9 mouse cellular contexts compared by ENCODE assay signal in the genomic region with DNA sequence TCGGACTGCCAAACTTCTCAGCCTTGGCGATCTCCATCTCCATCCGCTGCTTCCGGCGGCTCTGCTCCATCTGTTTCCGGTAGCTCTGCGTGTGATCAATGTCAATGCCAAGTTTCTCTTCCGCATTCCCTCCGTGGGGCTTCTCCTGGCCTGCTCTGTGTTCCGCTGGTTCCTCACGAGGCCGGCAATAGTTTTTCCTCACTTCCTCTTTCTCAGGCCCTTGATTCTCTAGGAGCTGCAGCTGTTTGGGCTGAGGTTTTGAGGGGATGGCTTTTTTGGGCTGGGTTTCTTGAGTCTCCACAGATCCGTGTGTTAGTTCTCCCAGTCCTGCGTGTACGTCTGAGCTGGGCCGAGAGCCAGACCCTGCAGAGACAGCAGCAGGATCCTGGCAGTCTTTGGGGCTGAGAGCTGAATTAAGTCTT. TPM values are rescaled to one million over a fixed set of nuclear protein-coding genes. Genes with fewer than 3 reads are reported as not detected.
DNase-seq lines count a peak whose midpoint lies in the region; ATAC-seq lines count a peak whose summit lies in the region.
"Had no signal": no experiment of that assay in that cellular context is flagged by ENCODE, and none has a peak within 500 bp of the region (broad histone marks: within the 10 kb centered on the region; RNA-seq: fewer than 3 reads in every experiment).

No protein-coding gene starts in this region.

- H3K9me3 ChIP-seq in heart, embryonic 11.5 days (replicated peaks; ENCODE audit: control insufficient read depth, low read length): no peaks in the 10 kb centered on the region
- no peaks in the 10 kb centered on the region for H3K9me3 ChIP-seq in embryonic facial prominence, embryonic 15.5 days (replicated peaks)

- no peak overlapping the region for H3K4me3 ChIP-seq in heart, embryonic 11.5 days (ENCODE audit: low read depth, low read length)
- H3K4me3 ChIP-seq in embryonic facial prominence, embryonic 15.5 days (replicated peaks): no peak overlapping the region

- H3K36me3 ChIP-seq in heart, embryonic 11.5 days (ENCODE audit: control insufficient read depth, insufficient read depth, low read length): peaks cover 67% of the 10 kb centered on the region
- peaks cover 97% of the 10 kb centered on the region for H3K36me3 ChIP-seq in embryonic facial prominence, embryonic 15.5 days

- H3K4me2 ChIP-seq in heart, embryonic 11.5 days: no peak overlapping the region
- H3K4me2 ChIP-seq in embryonic facial prominence, embryonic 15.5 days (replicated peaks): no peak overlapping the region

- 89% methylated on average over 16 of the region's 16 CpGs for WGBS in heart, embryonic 11.5 days (ENCODE audit: insufficient replicate concordance)
- 62% methylated on average over 16 of the region's 16 CpGs for WGBS in embryonic facial prominence, embryonic 15.5 days

- peak; percentile 61 to 83 for DNase-seq in heart, adult 18-20 months
- DNase-seq in R1 (ENCODE audit: low read depth, low spot score): peak; percentile 86
- DNase-seq in heart, postnatal 25 days (ENCODE audit: low spot score): peak; percentile 48
- DNase-seq in left cerebral cortex, postnatal 4 days: peak; percentile 90
- peak; percentile 64 to 69 for DNase-seq in right cerebral cortex, postnatal 36 days (ENCODE audit: low spot score in 2 of 2)
- DNase-seq in adrenal gland, adult 8-10 months: no peak

- no peaks in the 10 kb centered on the region for H3K27me3 ChIP-seq in heart, embryonic 11.5 days (ENCODE audit: control insufficient read depth, insufficient read depth, low read length)
- H3K27me3 ChIP-seq in embryonic facial prominence, embryonic 15.5 days: no peaks in the 10 kb centered on the region

- intact Hi-C loops in heart, postnatal 25 days (cut with DNase I): no loop called here
- intact Hi-C loops in left cerebral cortex, postnatal 4 days (cut with DNase I): no loop called here

- H3K27ac ChIP-seq in heart, embryonic 11.5 days (ENCODE audit: low read depth, low read length): no peak overlapping the region
- H3K27ac ChIP-seq in embryonic facial prominence, embryonic 15.5 days (replicated peaks): peak overlapping the region; percentile 74

- no peaks in the 10 kb centered on the region for H3K4me1 ChIP-seq in heart, embryonic 11.5 days (ENCODE audit: control insufficient read depth, insufficient read depth, low read length)
- peaks cover 4% of the 10 kb centered on the region; the same call in 1 of the 2 replicates for H3K4me1 ChIP-seq in embryonic facial prominence, embryonic 15.5 days

- ATAC-seq in heart, embryonic 11.5 days (replicated peaks; ENCODE audit: insufficient number of reproducible peaks, low FRiP score, low TSS enrichment): no peak
- ATAC-seq in embryonic facial prominence, embryonic 15.5 days (ENCODE audit: insufficient number of reproducible peaks, low FRiP score, low TSS enrichment, low read depth): peak; percentile 65; the same call in 1 of the 2 replicates

- H3K9ac ChIP-seq in heart, embryonic 11.5 days (ENCODE audit: low read depth, low read length): no peak overlapping the region
- H3K9ac ChIP-seq in embryonic facial prominence, embryonic 15.5 days: no peak overlapping the region

RNA-seq across cellular contexts. Expression of a gene that starts 33.2 kb away (rescaled TPM):
- 10 to 100 TPM; 25.5 to 26.5 TPM for total RNA-seq in heart, adult 18-20 months (2021)
- 19.1 and 21.3 TPM in 2 replicates for polyA plus RNA-seq in heart, embryonic 11.5 days (2014; fragmentation: Nextera tagmentation; extraction: Ambion mirVana)
- polyA plus RNA-seq in embryonic facial prominence, embryonic 15.5 days (2015; fragmentation: Nextera tagmentation; extraction: Ambion mirVana): 34.0 and 35.1 TPM in 2 replicates
- total RNA-seq in heart, postnatal 25 days (2021): 10 to 100 TPM; 22.7 to 23.5 TPM
- 10 to 100 TPM; 32.7 to 35.3 TPM for total RNA-seq in left cerebral cortex, postnatal 4 days (2021)
- 10 to 100 TPM; 14.8 to 25.6 (median 19.5) TPM for total RNA-seq in adrenal gland, adult 8-10 months (2022)

RNA-seq across cellular contexts. Expression of a gene that starts 41.8 kb away (rescaled TPM):
- 1 to 10 TPM; 1.2 TPM for total RNA-seq in heart, adult 18-20 months (2021)
- not detected in 2 replicates for polyA plus RNA-seq in heart, embryonic 11.5 days (2014; fragmentation: Nextera tagmentation; extraction: Ambion mirVana)
- polyA plus RNA-seq in embryonic facial prominence, embryonic 15.5 days (2015; fragmentation: Nextera tagmentation; extraction: Ambion mirVana): not detected in 2 replicates
- 1 to 10 TPM in 1 of 2 experiments, under 1 TPM in 1; 0.50 to 1.5 TPM for total RNA-seq in heart, postnatal 25 days (2021)
- 1 to 10 TPM; 1.5 to 1.8 TPM for total RNA-seq in left cerebral cortex, postnatal 4 days (2021)
- under 1 TPM in 1 of 4 experiments, not detected in 3; 0.68 TPM for total RNA-seq in adrenal gland, adult 8-10 months (2022)
- total RNA-seq: gastrocnemius, postnatal 4 days had no signal

RNA-seq across cellular contexts. Expression of a gene that starts 57.1 kb away (rescaled TPM):
- 1,000 to 10,000 TPM; 1,275 to 1,343 TPM for total RNA-seq in heart, adult 18-20 months (2021)
- polyA plus RNA-seq in heart, embryonic 11.5 days (2014; fragmentation: Nextera tagmentation; extraction: Ambion mirVana): 155 and 275 TPM in 2 replicates
- 2.0 and 2.4 TPM in 2 replicates for polyA plus RNA-seq in embryonic facial prominence, embryonic 15.5 days (2015; fragmentation: Nextera tagmentation; extraction: Ambion mirVana)
- total RNA-seq in heart, postnatal 25 days (2021): 1,000 to 10,000 TPM; 1,043 to 1,140 TPM
- not detected for total RNA-seq in left cerebral cortex, postnatal 4 days (2021)
- total RNA-seq in adrenal gland, adult 8-10 months (2022): under 1 TPM; 0.38 to 0.97 (median 0.57) TPM

Comparison
In these comparisons a context has a peak if more than half of its experiments do, and no peak if none do; other contexts are left out.
1. RNA of a gene that starts 57.1 kb away (total RNA-seq): 1,275 to 1,343 TPM in heart, adult 18-20 months and 1,043 to 1,140 TPM in heart, postnatal 25 days; 0.38 to 0.97 TPM in adrenal gland, adult 8-10 months and not detected in left cerebral cortex, postnatal 4 days; every median in the first group is over 100 times any median in the second.